Mouse (Mus musculus): Measurements from ENCODE around the gene Tmem184a. TPM values are rescaled to one million over a fixed set of nuclear protein-coding genes. Genes with fewer than 3 reads are reported as not detected.
A peak's percentile ranks its signal among the peaks of the same experiment; 100 is the strongest.

The Tmem184a gene
- polyA plus RNA-seq, 1 experiment, result 0.13 TPM

GRCm38 (mm10) chr5:139796001-139796620, 23.6 kb downstream of the Tmem184a start:
- H3K4me3 ChIP-seq (ENCODE audit: insufficient read depth, poor library complexity, severe bottlenecking), result no peak overlapping the region
- no peak overlapping the region for H3ac ChIP-seq (ENCODE audit: control insufficient read depth, insufficient read length, low read depth)
- peaks cover 72% of the 10 kb centered on the region for H3K79me2 ChIP-seq (ENCODE audit: control insufficient read depth, insufficient read depth)
- H3K79me3 ChIP-seq (ENCODE audit: low read depth), result peaks cover 41% of the 10 kb centered on the region
- peaks cover 17% of the 10 kb centered on the region for H3K36me3 ChIP-seq (ENCODE audit: control insufficient read depth, insufficient read depth)
- TF ChIP-seq USF1 (IDR thresholded peaks at IDR 0.05; ENCODE audit: low read depth), result no peak
- TF ChIP-seq MYOD1 (IDR thresholded peaks at IDR 0.05; ENCODE audit: control insufficient read depth, insufficient read length, low read depth), result no peak
- TF ChIP-seq FOSL1 (IDR thresholded peaks at IDR 0.05; ENCODE audit: insufficient read depth, low read length, poor library complexity, severe bottlenecking), result no peak
- TF ChIP-seq CTCF (IDR thresholded peaks at IDR 0.05; ENCODE audit: control insufficient read depth, insufficient read depth, insufficient read length), result no peak
- TF ChIP-seq MAX (IDR thresholded peaks at IDR 0.05), result no peak
- TF ChIP-seq CEBPB (IDR thresholded peaks at IDR 0.05; ENCODE audit: low read depth), result no peak
- no peak for TF ChIP-seq MYOG (IDR thresholded peaks at IDR 0.05; ENCODE audit: control insufficient read depth, extremely low read depth, insufficient read length)
- H3K27me3 ChIP-seq (ENCODE audit: control insufficient read depth, insufficient read depth, insufficient read length), result no peaks in the 10 kb centered on the region

- peak; percentile 7 for TF ChIP-seq CEBPB (IDR thresholded peaks at IDR 0.05; ENCODE audit: low read depth)
- TF ChIP-seq MAX (IDR thresholded peaks at IDR 0.05), result peak; percentile 95
- TF ChIP-seq CTCF (IDR thresholded peaks at IDR 0.05; ENCODE audit: control insufficient read depth, insufficient read depth, insufficient read length), result no peak
- TF ChIP-seq USF1 (IDR thresholded peaks at IDR 0.05; ENCODE audit: low read depth), result peak; percentile 8
- TF ChIP-seq MYOD1 (IDR thresholded peaks at IDR 0.05; ENCODE audit: control insufficient read depth, insufficient read length, low read depth), result peak; percentile 81
- no peak for TF ChIP-seq MYOG (IDR thresholded peaks at IDR 0.05; ENCODE audit: control insufficient read depth, extremely low read depth, insufficient read length)
- no peak for TF ChIP-seq FOSL1 (IDR thresholded peaks at IDR 0.05; ENCODE audit: insufficient read depth, low read length, poor library complexity, severe bottlenecking)
- Histone ChIP-seq H3ac (ENCODE audit: control insufficient read depth, insufficient read length, low read depth) (no peak overlapping the region), H3K36me3 (ENCODE audit: control insufficient read depth, insufficient read depth) (peaks cover 5% of the 10 kb centered on the region)
Measured at GRCm38 (mm10) chr5:139794938-139795337, 24.8 kb downstream of the Tmem184a start.

GRCm38 (mm10) chr5:139794137-139794536, 25.6 kb downstream of the Tmem184a start:
- Histone ChIP-seq H3K36me3 (ENCODE audit: control insufficient read depth, insufficient read depth) (no peaks in the 10 kb centered on the region), H3ac (ENCODE audit: control insufficient read depth, insufficient read length, low read depth) (no peak overlapping the region), H3K79me3 (ENCODE audit: low read depth) (peaks cover 41% of the 10 kb centered on the region), H3K27me3 (ENCODE audit: control insufficient read depth, insufficient read depth, insufficient read length) (no peaks in the 10 kb centered on the region), H3K79me2 (ENCODE audit: control insufficient read depth, insufficient read depth) (peaks cover 72% of the 10 kb centered on the region), H3K4me3 (ENCODE audit: insufficient read depth, poor library complexity, severe bottlenecking) (no peak overlapping the region)
- TF ChIP-seq CTCF (IDR thresholded peaks at IDR 0.05; ENCODE audit: control insufficient read depth, insufficient read depth, insufficient read length) (no peak), FOSL1 (IDR thresholded peaks at IDR 0.05; ENCODE audit: insufficient read depth, low read length, poor library complexity, severe bottlenecking) (no peak), CEBPB (IDR thresholded peaks at IDR 0.05; ENCODE audit: low read depth) (no peak), MAX (IDR thresholded peaks at IDR 0.05) (no peak), MYOD1 (IDR thresholded peaks at IDR 0.05; ENCODE audit: control insufficient read depth, insufficient read length, low read depth) (no peak), USF1 (IDR thresholded peaks at IDR 0.05; ENCODE audit: low read depth) (no peak), MYOG (IDR thresholded peaks at IDR 0.05; ENCODE audit: control insufficient read depth, extremely low read depth, insufficient read length) (no peak)

More at GRCm38 (mm10) chr5:139794938-139795337, 24.8 kb downstream of the Tmem184a start:
- Histone ChIP-seq H3K79me3 (ENCODE audit: low read depth) (peaks cover 41% of the 10 kb centered on the region), H3K79me2 (ENCODE audit: control insufficient read depth, insufficient read depth) (peaks cover 72% of the 10 kb centered on the region), H3K27me3 (ENCODE audit: control insufficient read depth, insufficient read depth, insufficient read length) (no peaks in the 10 kb centered on the region), H3K4me3 (ENCODE audit: insufficient read depth, poor library complexity, severe bottlenecking) (peak overlapping the region; percentile 7)

- peaks cover 66% of the 10 kb centered on the region for H3K79me2 ChIP-seq (ENCODE audit: control insufficient read depth, insufficient read depth)
- TF ChIP-seq MAX (IDR thresholded peaks at IDR 0.05) (no peak), MYOD1 (IDR thresholded peaks at IDR 0.05; ENCODE audit: control insufficient read depth, insufficient read length, low read depth) (no peak), USF1 (IDR thresholded peaks at IDR 0.05; ENCODE audit: low read depth) (no peak), FOSL1 (IDR thresholded peaks at IDR 0.05; ENCODE audit: insufficient read depth, low read length, poor library complexity, severe bottlenecking) (no peak), CTCF (IDR thresholded peaks at IDR 0.05; ENCODE audit: control insufficient read depth, insufficient read depth, insufficient read length) (no peak), CEBPB (IDR thresholded peaks at IDR 0.05; ENCODE audit: low read depth) (no peak), MYOG (IDR thresholded peaks at IDR 0.05; ENCODE audit: control insufficient read depth, extremely low read depth, insufficient read length) (no peak)
- peak overlapping the region; percentile 27 for H3ac ChIP-seq (ENCODE audit: control insufficient read depth, insufficient read length, low read depth)
- no peak overlapping the region for H3K4me3 ChIP-seq (ENCODE audit: insufficient read depth, poor library complexity, severe bottlenecking)
- H3K27me3 ChIP-seq (ENCODE audit: control insufficient read depth, insufficient read depth, insufficient read length), result no peaks in the 10 kb centered on the region
- peaks cover 37% of the 10 kb centered on the region for H3K79me3 ChIP-seq (ENCODE audit: low read depth)
- no peaks in the 10 kb centered on the region for H3K36me3 ChIP-seq (ENCODE audit: control insufficient read depth, insufficient read depth)
Measured at GRCm38 (mm10) chr5:139793338-139794089, 26.2 kb downstream of the Tmem184a start.

GRCm38 (mm10) chr5:139792966-139793337, 26.8 kb downstream of the Tmem184a start:
- no peaks in the 10 kb centered on the region for H3K27me3 ChIP-seq (ENCODE audit: control insufficient read depth, insufficient read depth, insufficient read length)
- TF ChIP-seq MYOD1 (IDR thresholded peaks at IDR 0.05; ENCODE audit: control insufficient read depth, insufficient read length, low read depth) (no peak), MYOG (IDR thresholded peaks at IDR 0.05; ENCODE audit: control insufficient read depth, extremely low read depth, insufficient read length) (no peak), USF1 (IDR thresholded peaks at IDR 0.05; ENCODE audit: low read depth) (no peak), CTCF (IDR thresholded peaks at IDR 0.05; ENCODE audit: control insufficient read depth, insufficient read depth, insufficient read length) (no peak), MAX (IDR thresholded peaks at IDR 0.05) (no peak), FOSL1 (IDR thresholded peaks at IDR 0.05; ENCODE audit: insufficient read depth, low read length, poor library complexity, severe bottlenecking) (no peak), CEBPB (IDR thresholded peaks at IDR 0.05; ENCODE audit: low read depth) (no peak)
- H3K79me3 ChIP-seq (ENCODE audit: low read depth), result peaks cover 33% of the 10 kb centered on the region
- no peak overlapping the region for H3ac ChIP-seq (ENCODE audit: control insufficient read depth, insufficient read length, low read depth)
- no peaks in the 10 kb centered on the region for H3K36me3 ChIP-seq (ENCODE audit: control insufficient read depth, insufficient read depth)
- H3K4me3 ChIP-seq (ENCODE audit: insufficient read depth, poor library complexity, severe bottlenecking), result no peak overlapping the region
- peaks cover 60% of the 10 kb centered on the region for H3K79me2 ChIP-seq (ENCODE audit: control insufficient read depth, insufficient read depth)

Measured in C2C12 (cell line).